Mouse (Mus musculus) cerebellum, postnatal 36 days (tissue): ENCODE data around the gene Grb7.

Experiments used
- DNase-seq, 2 experiments: peaks; one replicate each; pipeline ENCODE4 v3.0.0; 2021 to 2022; ENCODE audit warnings: mixed read lengths in 2 of 2

Gene Grb7

DNA sequence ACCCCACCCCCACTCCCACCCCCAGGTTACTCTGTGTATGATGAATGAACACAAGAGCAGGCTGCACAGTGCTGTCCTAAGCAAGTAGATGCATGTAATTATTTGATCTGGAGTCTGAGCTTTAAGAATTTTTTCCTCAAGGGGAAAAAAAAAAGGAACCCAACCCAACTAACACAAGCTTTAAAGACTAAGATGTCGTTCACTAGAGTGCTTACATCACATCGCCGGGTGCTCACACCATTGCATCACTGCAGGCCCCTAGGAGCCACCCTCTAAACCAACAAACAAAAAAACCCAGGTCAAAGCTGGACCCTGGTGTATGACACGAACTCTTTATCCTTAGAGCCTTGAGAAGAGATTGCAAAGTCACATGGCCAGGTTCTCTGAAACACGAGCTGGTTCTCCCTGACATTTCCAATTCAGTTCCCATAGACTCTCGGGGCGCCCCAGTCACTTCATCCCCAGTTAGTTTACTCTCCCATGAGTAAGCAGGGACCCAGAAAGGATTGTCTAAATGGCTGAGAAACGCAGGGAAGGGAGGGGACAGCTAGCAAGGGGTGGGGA is 27.8 kb downstream of the Grb7 start:
- no peak for DNase-seq

DNA sequence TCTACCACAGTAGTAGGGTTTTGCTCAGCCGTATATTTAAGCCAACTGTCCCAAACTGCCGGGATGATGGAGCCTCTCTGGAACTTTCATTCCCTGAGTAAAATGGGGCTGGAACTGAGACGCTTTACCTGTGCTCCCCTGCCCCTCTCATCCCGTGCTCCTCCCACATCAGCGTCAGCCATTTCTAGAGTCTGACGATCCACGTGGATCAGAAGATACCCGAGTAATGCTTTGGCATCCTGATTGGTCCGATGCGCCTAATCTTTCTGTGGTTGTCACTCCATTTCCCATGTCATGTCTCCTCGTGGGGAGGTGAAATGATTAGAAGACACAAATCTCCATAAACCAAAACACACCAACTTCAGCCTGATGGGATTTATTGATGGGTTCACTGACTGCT is 28.8 kb downstream of the Grb7 start:
- DNase-seq: no peak

DNA sequence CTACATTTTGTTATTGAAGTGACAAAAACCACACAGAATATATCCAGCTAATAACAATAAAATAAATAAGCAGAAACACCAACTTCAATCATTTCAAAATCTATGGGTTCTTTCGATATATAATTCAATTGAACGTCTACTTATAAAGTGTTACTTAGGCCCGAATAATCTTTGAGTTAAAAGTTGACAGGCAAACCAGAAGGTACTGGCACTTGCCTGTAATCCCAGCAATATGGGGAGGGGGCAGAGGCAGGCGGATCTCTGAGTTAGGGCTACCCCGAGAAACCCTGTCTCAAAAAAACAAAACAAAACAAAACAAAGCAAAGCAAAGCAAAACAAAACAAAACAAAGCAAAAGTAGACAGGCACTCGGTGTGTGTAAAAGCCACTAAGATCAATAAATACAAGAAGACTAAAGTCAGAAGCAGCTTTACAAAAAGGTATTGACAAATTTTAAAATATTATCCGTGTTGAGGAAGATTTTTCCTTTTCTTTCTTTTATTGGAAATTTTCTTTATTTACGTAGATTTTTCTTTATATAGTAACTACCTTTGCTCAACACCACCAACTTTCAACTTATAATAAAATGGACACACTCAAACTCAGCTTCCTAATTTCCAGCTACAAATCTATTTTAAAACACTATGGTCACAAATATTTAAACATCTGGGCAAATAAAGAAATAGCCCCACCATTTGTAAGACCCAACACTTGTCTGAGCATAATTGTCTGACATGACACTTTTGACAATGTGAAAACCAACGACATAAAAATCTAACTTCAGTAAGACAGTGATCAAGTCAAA is 29.6 kb downstream of the Grb7 start:
- DNase-seq: no peak

DNA sequence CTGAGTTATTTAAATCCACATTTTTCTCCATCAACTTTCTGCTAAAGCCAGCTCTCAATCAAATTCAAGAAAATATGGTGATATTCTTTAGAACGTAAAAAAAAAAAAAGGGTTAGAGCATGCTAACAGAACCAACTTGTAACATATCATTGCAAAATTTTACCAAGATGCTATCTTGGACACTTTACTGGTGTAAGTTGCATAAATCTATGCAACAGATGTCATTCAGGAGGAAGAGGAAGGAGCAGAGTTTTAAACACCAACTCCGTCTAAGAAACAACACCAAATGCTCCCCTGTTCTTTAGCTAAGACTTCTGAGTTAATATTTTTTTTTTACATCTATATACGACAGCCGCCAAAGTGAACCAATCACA is 30.2 kb downstream of the Grb7 start:
- DNase-seq: no peak

DNA sequence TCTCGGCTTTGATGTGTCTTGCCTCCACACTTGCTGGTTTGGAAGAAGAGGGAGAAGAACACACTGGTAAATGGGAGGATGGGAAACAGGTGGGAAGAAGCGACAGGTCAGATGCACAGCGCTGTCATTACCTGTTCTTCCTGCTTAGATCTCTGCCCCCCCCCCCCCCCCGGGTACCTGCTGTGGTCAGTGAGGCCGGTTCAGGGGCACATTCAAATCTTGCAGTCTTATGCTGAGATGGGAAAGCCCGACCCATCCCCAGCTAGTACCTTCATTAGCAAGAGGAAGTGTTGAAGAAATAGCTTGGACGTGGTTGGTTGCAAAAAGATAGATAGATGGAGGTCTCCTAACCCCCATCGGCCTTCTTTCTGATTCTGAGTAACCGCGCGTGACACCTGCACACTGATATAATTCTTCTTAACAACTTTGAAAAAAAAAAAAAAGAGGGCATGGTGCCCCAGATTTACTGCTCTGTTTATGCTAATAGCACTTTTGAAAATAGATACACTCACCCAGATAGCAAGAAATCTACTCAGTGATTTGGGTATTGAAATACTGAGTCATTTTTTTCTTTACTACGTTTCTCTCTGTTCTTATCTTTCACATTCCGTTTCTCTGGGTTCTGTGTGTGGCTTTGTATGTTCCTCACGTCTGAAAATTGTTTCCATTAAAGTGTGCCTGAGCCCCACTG is 31.0 kb downstream of the Grb7 start:
- DNase-seq: no peak

DNA sequence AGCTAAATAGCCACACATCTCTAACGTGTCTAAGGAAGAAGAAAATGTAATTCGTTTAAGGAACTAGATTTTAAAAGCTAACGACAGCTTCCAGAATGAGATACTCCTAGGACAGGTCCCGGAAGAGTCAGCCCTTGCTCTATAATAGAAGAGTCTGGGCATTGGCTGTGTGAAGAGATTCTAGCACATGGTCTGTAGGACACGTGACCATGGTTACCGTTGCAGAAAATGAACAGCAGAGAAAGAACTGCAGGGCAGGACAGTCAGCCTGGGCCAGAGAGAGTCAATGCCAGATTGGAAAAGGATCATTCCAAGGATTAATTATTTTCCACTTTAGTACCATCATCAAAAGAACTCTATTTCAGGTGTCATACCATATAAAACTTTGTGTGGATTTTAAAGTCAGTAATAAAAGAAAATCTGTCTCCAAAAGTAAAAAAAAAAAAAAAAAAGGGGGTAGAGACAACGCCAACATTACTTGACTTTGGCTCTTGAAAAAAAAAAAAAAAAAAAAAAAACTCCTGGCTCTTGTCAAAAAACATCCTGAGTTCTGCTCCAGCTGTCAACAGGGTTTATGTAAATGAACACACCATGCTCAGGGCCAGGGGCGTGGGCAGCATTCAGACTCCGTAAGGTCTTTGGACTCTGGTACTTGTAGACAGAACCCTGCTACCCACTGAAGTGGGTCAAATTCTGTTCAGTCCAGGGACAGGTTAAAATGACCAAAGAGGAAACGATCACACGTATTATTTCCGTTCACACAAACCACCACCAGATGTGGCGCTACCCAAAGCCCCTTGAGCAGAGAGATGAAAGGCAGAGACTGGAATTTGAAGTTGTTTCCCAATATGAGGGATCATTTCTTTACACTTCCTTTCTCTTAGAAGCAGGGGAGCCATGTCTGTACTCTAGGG is 33.1 kb downstream of the Grb7 start:
- DNase-seq: no peak

DNA sequence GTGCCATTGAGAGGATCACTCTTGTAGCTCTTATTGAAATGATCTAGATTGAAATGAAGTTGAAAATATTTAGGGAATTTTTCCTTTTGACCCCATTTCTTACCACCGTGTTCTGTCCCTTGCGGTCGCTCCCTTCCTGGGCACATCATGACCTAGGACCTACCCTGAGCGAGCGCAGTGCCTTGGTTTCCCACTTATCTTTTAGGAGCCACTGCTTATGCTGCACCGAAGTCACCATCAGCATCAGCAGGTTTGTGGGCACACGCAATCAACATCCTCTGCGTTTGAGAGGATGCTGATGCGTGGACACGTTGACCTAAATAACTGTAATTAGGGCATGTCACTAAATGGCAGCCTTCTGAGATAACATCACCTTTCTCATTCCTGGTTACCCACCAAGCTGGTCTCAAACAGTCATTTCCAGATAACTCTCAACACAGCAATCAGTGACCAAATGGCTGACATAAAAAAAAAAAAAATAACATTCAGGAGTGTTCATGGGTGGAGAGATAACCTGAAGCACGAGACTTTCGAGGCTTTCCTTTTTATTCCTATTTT is 33.8 kb downstream of the Grb7 start:
- no peak for DNase-seq

DNA sequence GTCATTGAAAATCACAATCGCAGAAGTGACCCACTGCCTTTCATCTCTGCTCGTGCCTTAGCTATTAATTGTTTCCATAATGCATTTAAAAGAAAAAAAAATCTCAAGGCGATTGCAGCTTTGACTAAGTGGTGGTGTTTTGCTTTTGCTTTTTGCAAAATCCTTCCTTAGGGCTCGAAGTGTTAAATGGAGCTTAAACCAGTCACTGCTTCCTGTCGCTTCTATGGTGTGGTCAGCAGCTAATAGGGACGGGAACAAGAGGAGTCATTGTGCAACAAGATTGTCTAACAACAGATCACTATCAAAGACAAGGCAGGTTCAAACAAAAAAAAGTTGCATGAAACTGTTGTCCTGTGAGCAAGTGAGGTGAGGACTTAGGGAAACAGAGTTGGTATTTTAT is 35.0 kb downstream of the Grb7 start:
- DNase-seq: no peak

DNA sequence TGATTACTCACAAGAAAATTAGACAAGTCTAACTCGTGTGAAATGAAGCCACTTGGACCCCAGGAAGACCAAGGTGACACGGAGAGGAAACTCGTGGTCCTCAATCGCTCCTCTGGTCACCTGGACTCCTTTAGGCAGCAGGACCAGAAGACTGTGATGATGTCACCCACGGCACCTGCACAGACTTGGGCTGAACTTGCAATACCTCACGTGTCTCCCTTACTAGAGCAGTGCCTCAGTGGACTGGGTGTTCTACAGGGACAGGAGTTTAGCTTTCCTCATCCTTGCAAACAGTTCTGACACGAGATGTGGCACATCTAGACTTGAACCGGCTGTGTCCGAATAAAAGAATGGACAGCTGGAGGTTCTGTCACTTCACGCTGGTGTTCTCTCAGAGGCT is 35.9 kb downstream of the Grb7 start:
- DNase-seq: no peak

DNA sequence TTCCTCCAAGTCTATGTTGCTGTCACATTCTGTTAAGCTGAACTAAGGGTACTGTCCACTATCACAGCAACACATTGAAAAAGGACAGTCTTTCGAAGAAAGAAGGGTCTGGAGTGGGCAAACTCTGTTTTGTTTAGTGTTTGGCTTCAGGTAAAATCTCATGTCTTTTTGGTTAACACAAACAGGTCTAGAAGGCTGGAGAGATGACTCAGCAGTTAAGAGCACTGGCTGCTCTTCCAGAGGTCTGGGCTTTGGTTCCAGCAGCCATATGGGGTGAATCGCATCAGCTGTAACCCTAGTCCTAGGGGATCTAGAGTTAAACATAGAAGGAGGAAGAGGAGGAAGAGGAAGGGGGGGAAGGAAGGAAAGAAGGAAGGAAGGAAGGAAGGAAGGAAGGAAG is 39.6 kb downstream of the Grb7 start:
- DNase-seq: no peak

DNA sequence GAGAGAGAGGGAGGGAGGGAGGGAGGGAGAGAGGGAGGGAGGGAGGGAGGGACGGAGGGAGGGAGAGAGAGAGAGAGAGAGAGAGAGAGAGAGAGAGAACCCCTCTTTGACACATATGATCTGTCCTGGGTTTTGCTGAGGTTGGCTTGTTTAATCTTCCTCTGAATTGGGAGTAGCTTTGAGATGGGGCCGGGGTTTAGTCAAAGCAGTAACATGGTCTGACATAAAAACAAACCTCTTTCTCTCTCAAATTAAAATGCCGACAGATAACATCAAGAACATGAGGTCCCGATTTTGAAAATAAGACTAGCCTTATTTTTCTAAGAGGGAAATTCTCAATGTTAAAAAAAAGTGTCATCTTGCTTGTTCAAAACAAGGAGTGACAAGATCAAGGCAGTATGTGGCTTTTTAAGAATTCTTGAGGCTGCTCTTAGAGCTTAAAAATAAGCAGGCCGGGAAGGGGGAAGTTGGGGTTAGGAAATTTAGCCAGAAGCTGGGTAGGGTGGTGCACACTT is 41.4 kb downstream of the Grb7 start:
- no peak for DNase-seq

DNA sequence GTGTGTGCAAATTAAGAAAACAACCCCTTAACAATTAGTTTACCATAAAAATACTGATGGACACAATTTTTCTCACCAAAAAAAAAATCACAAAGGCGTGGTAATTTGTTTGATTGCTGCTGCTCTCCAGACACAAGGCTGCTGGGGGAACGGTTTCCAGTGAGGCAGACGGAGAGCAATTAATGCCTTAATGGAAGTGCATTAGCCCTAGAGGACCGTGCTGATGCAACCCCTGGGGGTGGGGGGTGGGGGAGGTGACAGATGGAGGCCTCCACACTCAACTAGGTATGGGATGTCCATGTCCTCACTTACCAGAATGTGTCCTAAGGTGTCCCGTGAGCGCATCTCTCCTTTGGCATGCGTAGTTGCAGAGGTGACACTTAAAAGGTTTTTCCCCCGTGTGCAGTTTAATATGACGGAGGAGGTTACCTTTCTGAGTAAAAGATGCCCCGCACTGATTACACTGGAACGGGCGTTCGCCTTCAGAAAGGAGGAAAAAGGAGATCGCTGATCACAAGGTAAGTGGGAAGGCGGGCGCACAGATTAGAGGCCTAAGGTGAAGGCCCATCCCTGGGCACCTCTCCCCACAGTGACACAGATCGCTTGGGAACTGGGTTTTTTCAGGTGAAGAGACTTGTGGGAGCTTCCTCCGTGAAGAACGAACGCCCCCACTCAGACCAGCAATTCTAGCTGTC is 42.5 kb downstream of the Grb7 start:
- DNase-seq: no peak

DNA sequence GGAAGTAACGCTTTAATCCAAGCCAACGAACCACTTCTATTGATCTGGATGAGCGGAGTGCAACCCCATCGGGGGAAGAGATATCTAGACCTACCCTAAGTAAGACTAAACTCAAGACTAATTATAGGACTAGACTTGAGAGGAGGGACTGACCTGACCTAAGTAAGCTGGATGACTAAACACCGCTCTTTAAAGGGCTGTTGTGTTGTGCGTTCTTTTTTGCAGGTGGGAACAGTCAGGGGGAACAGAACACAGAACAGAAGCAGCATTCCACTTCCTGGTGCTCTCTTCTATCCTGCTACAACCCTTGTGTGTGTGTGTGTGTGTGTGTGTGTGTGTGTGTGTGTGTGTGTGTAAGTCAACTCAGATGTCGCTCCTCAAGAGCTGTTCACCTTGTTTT is 45.4 kb downstream of the Grb7 start:
- no peak for DNase-seq

DNA sequence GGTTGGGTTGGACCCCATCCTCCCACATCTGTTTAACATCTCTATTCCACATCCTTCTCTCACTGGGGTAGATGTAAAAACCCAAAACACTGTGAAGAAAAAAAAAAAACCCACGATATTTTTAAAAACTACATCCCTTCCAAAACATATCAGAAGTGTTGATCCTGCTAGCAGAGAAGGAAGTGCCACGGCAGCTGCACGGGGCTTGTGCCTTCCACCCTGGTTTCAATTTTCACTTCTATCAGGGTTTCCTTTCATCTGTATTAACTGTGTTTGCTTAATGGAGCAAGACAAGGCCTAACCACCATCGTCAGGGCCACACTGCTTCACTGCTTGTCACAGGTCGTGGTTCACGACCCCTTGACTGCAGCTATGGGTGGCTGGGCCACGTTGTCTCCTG is 46.8 kb downstream of the Grb7 start:
- DNase-seq: no peak

DNA sequence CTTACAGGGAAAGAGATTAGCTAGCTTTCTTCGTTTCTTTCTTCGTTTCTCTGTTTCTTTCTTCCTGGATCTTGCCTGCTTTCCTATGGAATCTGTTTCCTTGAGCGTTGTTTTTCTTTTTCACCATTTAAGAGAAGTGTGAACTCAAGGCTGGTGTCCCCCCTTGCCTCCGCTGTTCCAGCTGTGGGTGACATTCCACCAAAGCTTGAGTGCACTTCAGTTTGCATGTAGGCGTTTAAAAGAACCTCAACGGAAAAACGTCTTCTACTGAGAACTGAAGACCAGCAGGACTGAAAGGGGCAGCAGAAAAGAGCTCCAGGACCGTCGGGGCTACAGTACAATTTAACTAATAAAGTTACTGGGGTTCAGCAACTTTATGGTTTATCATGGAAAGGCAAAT is 47.2 kb downstream of the Grb7 start:
- no peak for DNase-seq

DNA sequence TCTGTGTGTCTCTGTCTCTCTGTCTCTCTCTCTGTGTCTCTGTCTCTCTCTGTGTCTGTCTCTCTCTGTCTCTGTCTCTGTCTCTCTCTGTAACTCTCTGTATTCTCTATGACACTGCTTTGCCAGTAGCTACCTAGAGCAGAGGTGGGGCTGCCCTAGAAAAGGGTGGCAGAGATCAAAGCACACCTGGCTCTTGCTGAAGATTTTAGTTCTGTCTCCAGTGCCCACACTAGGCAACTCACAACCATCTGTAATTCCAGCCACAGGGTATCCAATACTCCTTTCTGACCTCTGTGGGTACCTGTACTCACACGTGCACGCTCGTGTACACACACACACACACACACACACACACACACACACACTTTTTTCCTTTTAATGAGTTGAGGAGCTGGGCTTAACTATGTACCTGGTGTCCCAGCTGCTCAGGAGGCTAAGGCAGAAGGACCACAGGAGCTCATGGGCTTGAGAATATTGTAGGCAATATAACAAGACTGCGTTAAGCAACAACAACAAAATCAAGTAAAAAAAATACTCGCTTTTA is 49.1 kb downstream of the Grb7 start:
- DNase-seq: no peak

DNA sequence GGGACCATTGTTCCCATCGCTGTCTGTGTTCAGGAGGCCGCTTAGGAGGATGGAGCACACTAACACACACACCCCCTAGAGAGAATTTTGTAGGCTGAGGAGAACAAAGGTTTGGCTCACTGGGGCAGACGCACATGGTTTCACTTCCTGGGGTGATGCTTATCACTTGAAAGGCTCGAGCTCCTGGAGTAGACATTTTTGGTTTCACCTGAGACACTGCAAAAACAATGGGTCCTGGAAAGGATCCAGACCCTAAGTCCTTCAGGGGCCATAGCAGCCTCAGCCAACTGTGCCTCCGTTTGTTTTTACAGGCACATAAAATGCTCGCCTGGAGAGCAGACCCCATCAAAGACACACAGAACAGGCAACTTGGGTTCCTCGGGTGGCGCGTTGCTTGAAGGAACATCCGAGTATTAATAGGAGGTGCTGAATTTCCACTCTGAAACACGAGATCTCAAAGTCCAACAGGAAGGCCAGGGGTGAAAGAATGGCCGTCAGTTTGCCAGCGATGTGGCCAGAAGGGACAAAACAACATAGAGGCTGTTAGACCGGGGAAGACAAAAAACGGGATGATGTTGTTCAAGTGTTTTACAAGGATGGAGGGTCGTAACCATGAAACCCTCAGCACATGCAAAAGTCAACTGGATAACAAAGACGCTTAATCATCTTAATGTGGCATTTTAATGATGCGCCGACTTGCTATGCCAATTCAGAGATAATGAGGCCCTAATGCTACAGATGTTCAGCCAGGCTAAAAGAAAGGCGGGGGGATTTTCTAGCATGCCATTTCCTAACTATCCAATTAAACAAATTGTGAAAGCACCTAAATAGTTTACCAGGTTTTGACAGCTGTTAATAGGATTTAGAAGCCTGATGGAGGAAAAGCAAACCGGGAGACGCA is 51.4 kb downstream of the Grb7 start:
- DNase-seq: no peak

DNA sequence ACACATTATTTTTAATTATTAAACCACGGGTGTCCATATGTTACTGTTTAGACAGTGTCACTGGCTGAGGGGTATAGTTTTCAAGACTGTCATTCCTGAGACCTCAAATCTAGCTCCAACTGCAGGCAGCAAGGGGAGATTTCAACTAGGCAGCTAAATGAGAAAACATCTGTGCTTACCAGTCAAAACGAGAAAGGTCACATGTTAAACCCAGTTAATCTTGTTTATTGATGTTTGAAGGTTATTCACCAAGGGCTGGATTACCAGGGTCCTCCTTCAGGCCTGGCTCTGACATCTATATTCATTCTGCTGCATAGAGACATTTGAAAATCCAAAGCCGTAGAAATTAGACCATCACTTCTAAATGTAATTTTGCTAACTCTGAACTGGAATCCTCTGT is 58.7 kb downstream of the Grb7 start:
- DNase-seq: no peak
